Mouse (Mus musculus) heart, embryonic 12.5 days (tissue): ENCODE measurements around the gene Dok4. TPM values are rescaled to one million over a fixed set of nuclear protein-coding genes. Genes with fewer than 3 reads are reported as not detected.
"Not testable (repeated sequence)": the region's sequence is repeated elsewhere in the genome, so short reads cannot be mapped to it uniquely, and the experiment has no call there.

Source experiments
- ATAC-seq: fragments of 200-750 bp; cut with Nextera tagmentation; 2 replicates; pipeline ENCODE4 v1.8.0; 2017; ENCODE audit warnings: moderate TSS enrichment, moderate library complexity; ENCODE audit not compliant: insufficient number of reproducible peaks, low FRiP score
- H3K27ac ChIP-seq: fragments of 300-500 bp; sonication (generic); 2 replicates; pipeline ENCODE4 v1.5.1; 2016; ENCODE audit warnings: mild to moderate bottlenecking, moderate library complexity; ENCODE audit not compliant: poor library complexity, severe bottlenecking
- H3K27me3 ChIP-seq: fragments of 300-500 bp; sonication (generic); replicated peaks from 2 replicates; pipeline ENCODE4 v1.6.1; 2016; ENCODE audit warnings: mild to moderate bottlenecking, moderate library complexity
- H3K36me3 ChIP-seq: fragments of 300-500 bp; sonication (generic); 2 replicates; pipeline ENCODE4 v1.6.1; 2016; ENCODE audit warnings: mild to moderate bottlenecking, moderate library complexity
- H3K4me1 ChIP-seq: fragments of 300-500 bp; sonication (generic); replicated peaks from 2 replicates; pipeline ENCODE4 v1.6.1; 2016; ENCODE audit warnings: mild to moderate bottlenecking
- H3K4me2 ChIP-seq: fragments of 300-500 bp; sonication (generic); 2 replicates; pipeline ENCODE4 v1.6.1; 2016; ENCODE audit warnings: mild to moderate bottlenecking, moderate library complexity
- H3K4me3 ChIP-seq: fragments of 300-500 bp; sonication (generic); 2 replicates; pipeline ENCODE4 v1.5.1; 2016; ENCODE audit warnings: mild to moderate bottlenecking
- H3K9ac ChIP-seq: fragments of 300-500 bp; sonication (generic); 2 replicates; pipeline ENCODE4 v1.6.1; 2016; ENCODE audit warnings: mild to moderate bottlenecking, moderate library complexity
- H3K9me3 ChIP-seq: fragments of 300-500 bp; sonication (generic); replicated peaks from 2 replicates; pipeline ENCODE4 v1.6.1; 2016; ENCODE audit warnings: mild to moderate bottlenecking, moderate library complexity
- WGBS: fragments of 180-500 bp; shearing (Covaris S2); methylation state at CpG from one replicate; pipeline ENCODE4 v1.1.7; 2016; 5-methylcytosine and 5-hydroxymethylcytosine counted together
- polyA plus RNA-seq: library from polyadenylated mRNA; unstranded; fragments of >200 nt; fragmentation: Nextera tagmentation; extraction: Ambion mirVana; gene quantifications from 2 replicates; pipeline ENCODE4 v1.2.1, GENCODE M21; 2016

The Dok4 gene
- polyA plus RNA-seq, 1 experiment from 2014 or later: 53.3 TPM

GRCm38 (mm10) chr8:94838600-94838999 is 37.5 kb downstream of the Dok4 start:
- peak overlapping the region; percentile 81 for H3K4me3 ChIP-seq
- peaks cover 20% of the 10 kb centered on the region for H3K4me1 ChIP-seq
- under 1% methylated on average over 24 of the region's 24 CpGs for WGBS
- H3K9ac ChIP-seq: peak overlapping the region; percentile 91
- H3K36me3 ChIP-seq: peaks cover 12% of the 10 kb centered on the region
- H3K27ac ChIP-seq: peak overlapping the region; percentile 94
- H3K4me2 ChIP-seq: peak overlapping the region; percentile 80
- no peaks in the 10 kb centered on the region for H3K27me3 ChIP-seq
- ATAC-seq: peak; percentile 75
- H3K9me3 ChIP-seq: no peaks in the 10 kb centered on the region

GRCm38 (mm10) chr8:94837662-94838574 is 38.2 kb downstream of the Dok4 start, which contains the start of the genes Coq9 and Ciapin1:
Gene Coq9, plus strand, starts transcription at chr8:94838321.
Gene Ciapin1, minus strand, starts transcription at chr8:94838358.
- peak within 1 kb of the TSS; percentile 81 for H3K4me3 ChIP-seq
- peaks cover 7% of the 10 kb centered on the region for H3K36me3 ChIP-seq
- peak within 1 kb of the TSS; percentile 94 for H3K27ac ChIP-seq
- H3K9me3 ChIP-seq: no peaks in the 10 kb centered on the region
- H3K9ac ChIP-seq: peak within 1 kb of the TSS; percentile 91
- H3K4me2 ChIP-seq: peak within 1 kb of the TSS; percentile 80
- under 1% methylated on average over 82 of the region's 82 CpGs for WGBS
- H3K4me1 ChIP-seq: peaks cover 20% of the 10 kb centered on the region
- H3K27me3 ChIP-seq: no peaks in the 10 kb centered on the region
- ATAC-seq: peak; percentile 97

- Histone ChIP-seq H3K36me3 (peaks cover 11% of the 10 kb centered on the region), H3K27me3 (no peaks in the 10 kb centered on the region), H3K4me3 (peak overlapping the region; percentile 81), H3K4me1 (peaks cover 20% of the 10 kb centered on the region), H3K27ac (no peak overlapping the region), H3K9ac (peak overlapping the region; percentile 89), H3K9me3 (no peaks in the 10 kb centered on the region), H3K4me2 (peak overlapping the region; percentile 80)
- ATAC-seq: no peak
- WGBS: 62% methylated on average over 11 of the region's 11 CpGs
These were observed 39.5 kb downstream of the Dok4 start for GRCm38 (mm10) chr8:94836456-94837240.

DNA sequence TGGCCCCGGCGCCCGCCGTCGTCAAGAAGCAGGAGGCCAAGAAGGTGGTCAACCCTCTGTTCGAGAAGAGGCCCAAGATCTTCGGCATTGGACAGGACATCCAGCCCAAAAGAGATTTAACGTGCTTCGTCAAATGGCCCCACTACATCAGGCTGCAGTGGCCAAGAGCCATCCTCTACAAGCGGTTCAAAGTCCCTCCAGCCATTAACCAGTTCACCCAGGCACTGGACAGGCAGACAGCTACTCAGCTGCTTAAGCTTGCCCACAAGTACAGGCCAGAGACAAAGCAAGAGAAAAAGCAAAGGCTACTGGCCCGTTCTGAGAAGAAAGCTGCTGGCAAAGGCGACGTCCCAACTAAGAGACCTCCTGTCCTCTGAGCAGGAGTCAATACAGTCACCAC is 40.4 kb downstream of the Dok4 start:
- Histone ChIP-seq H3K4me2 (0 out of 2 replicates have a peak overlapping the region, but pooled peaks have one; percentile 80), H3K4me1 (peaks cover 20% of the 10 kb centered on the region), H3K36me3 (peaks cover 17% of the 10 kb centered on the region)
- 97% methylated on average over 13 of the region's 13 CpGs for WGBS
- H3K27me3 ChIP-seq, H3K27ac ChIP-seq, H3K9me3 ChIP-seq, ATAC-seq, H3K9ac ChIP-seq, H3K4me3 ChIP-seq: not testable (repeated sequence)

DNA sequence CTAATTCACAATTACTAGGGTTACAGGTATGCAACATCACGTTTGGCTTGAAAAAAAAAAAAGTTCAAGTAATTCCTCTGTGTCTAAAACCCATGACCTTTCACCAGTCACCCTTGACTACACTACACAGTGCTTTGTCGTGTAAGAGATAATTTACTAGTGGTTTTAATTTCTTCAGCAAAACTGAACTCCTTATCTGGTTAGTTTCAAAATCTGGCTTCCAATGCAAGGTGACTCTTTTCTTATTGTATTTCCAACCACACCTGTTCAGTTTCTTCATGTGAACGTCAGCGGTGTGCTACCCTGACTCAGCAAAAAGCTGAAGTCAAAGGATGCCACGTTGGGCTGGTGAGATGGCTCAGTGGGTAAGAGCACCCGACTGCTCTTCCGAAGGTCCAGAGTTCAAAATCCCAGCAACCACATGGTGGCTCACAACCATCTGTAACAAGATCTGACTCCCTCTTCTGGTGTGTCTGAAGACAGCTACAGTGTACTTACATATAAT is 42.2 kb downstream of the Dok4 start:
- not testable (repeated sequence) for H3K9me3 ChIP-seq, H3K4me3 ChIP-seq, H3K4me2 ChIP-seq, H3K27me3 ChIP-seq, H3K27ac ChIP-seq, ATAC-seq
- Histone ChIP-seq H3K36me3 (peaks cover 32% of the 10 kb centered on the region), H3K4me1 (peaks cover 20% of the 10 kb centered on the region), H3K9ac (peak overlapping the region; percentile 17; the same call in 1 of the 2 replicates)
- 79% methylated on average over 7 of the region's 7 CpGs for WGBS

- Histone ChIP-seq H3K4me1 (no peaks in the 10 kb centered on the region), H3K4me3 (no peak overlapping the region), H3K27ac (no peak overlapping the region), H3K9ac (no peak overlapping the region), H3K36me3 (peaks cover 78% of the 10 kb centered on the region), H3K4me2 (no peak overlapping the region), H3K27me3 (no peaks in the 10 kb centered on the region), H3K9me3 (no peaks in the 10 kb centered on the region)
- no peak for ATAC-seq
- 83% methylated on average over 6 of the region's 6 CpGs for WGBS
These were observed 47.8 kb downstream of the Dok4 start for GRCm38 (mm10) chr8:94828284-94828683.

- no peak for ATAC-seq
- Histone ChIP-seq H3K9ac (no peak overlapping the region), H3K27ac (no peak overlapping the region), H3K4me3 (no peak overlapping the region), H3K36me3 (peaks cover 84% of the 10 kb centered on the region), H3K4me2 (no peak overlapping the region), H3K4me1 (no peaks in the 10 kb centered on the region), H3K27me3 (no peaks in the 10 kb centered on the region), H3K9me3 (no peaks in the 10 kb centered on the region)
- 89% methylated on average over 5 of the region's 5 CpGs for WGBS
These were observed 49.9 kb downstream of the Dok4 start for GRCm38 (mm10) chr8:94826210-94826609.

DNA sequence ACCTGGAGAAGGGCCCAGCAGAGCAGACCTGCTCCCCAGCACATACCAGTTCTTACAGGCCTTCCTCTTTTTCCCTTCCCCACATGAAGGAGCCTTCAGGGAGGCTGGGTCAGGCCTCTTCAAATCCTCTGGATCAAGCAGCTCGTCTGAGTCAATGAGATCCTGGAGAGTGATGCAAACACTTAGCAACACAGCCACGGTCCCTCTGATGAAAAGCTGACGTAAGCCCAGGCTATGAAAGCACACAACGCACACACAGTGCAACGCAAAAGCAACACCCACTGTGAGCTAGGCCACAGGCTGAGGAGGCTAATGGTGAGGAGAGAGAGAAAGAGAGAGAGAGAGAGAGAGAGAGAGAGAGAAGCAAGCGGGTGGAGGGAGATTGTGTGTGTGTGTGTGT is 51.0 kb downstream of the Dok4 start:
- Histone ChIP-seq H3K9me3 (no peaks in the 10 kb centered on the region), H3K9ac (no peak overlapping the region), H3K4me1 (no peaks in the 10 kb centered on the region), H3K4me3 (no peak overlapping the region), H3K27ac (no peak overlapping the region), H3K27me3 (no peaks in the 10 kb centered on the region), H3K36me3 (peaks cover 86% of the 10 kb centered on the region), H3K4me2 (no peak overlapping the region)
- no peak for ATAC-seq
- WGBS: 90% methylated on average over 6 of the region's 6 CpGs

DNA sequence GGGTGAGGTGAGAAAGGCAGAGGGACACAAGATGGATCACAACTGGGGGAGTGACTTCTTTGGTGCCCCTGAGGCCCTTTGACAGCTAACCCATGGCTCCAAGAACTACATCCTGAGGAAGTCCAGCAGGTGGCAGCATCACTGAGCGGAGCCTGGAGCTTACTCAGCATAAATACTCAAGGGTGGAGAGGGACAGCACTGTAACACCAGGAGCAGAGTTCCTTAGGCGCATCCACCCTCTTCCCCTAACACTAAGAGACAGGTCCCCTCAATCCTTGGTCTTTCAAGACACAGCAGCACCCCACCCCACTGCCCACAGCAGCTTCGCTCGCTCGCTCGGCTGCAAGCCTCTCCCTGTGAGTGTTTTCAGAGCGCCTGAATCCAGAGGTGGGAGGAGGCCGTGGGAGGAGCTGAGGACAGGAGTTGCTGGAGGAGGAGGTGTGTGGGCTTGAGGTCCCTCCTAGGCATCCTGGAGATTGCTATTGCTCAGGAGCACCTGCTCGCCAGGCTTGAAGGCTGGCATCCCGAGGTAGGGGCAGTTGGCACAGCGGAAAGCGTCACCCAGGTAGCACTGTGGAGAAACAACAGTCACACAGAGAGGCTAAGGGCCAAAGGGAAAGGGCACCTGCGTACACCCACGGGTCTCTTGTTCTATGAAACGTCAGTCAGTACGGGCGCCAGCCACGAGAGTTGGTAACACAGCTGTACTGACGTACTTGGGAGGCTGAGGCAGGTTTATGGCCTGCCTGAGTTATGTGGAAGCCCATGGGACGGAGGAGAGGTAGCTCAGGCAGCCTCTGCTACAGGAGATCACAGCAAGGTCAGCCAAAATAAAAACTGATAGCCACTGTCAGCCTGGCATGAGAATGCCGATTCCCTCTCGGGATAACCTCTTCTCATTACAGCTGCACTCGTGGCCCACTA is 53.2 kb downstream of the Dok4 start:
- H3K36me3 ChIP-seq: peaks cover 71% of the 10 kb centered on the region
- no peaks in the 10 kb centered on the region for H3K4me1 ChIP-seq
- WGBS: 78% methylated on average over 23 of the region's 23 CpGs

DNA sequence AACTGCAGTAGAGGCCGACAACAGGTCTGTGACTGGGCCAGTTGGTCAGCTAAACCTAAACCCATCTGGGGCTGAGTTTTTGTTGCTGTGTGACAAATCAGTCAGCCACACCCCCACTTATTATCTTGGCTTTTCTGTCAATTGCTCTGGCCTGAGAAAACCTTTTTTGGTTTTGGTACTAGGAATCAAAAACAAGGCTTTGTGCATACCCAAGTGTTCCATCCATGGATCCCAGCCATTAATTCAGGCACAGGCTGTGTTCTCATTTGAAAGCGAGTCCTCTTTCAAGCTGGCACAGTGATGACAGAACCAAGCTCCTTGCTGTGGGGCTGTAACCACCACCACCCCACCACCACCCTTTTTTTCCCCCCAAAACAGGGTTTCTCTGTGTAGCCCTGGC is 54.7 kb downstream of the Dok4 start:
- Histone ChIP-seq H3K9ac (no peak overlapping the region), H3K27me3 (no peaks in the 10 kb centered on the region), H3K4me2 (no peak overlapping the region), H3K4me3 (no peak overlapping the region), H3K9me3 (no peaks in the 10 kb centered on the region), H3K36me3 (peaks cover 58% of the 10 kb centered on the region), H3K4me1 (no peaks in the 10 kb centered on the region), H3K27ac (no peak overlapping the region)
- no peak for ATAC-seq
- WGBS: 94% methylated on average over 2 of the region's 2 CpGs

More for the DNA sequence above, 53.2 kb downstream of the Dok4 start:
- Histone ChIP-seq H3K27me3 (no peaks in the 10 kb centered on the region), H3K27ac (no peak overlapping the region), H3K9me3 (no peaks in the 10 kb centered on the region), H3K9ac (no peak overlapping the region), H3K4me3 (no peak overlapping the region), H3K4me2 (no peak overlapping the region)
- peak; percentile 61 for ATAC-seq
